Mouse (Mus musculus): Measurements from ENCODE around the gene Snrpa1. TPM values are rescaled to one million over a fixed set of nuclear protein-coding genes. Genes with fewer than 3 reads are reported as not detected.

Gene Snrpa1
- total RNA-seq, 2 experiments from 2014 or later, result 19.1 to 21.1 TPM

- intact Hi-C loops (cut with DNase I), result loop anchor here (5.0 kb wide), 2 partner anchors 72 to 87 kb away; no protein-coding TSS in a partner anchor
- DNase-seq, result peak; percentile 59 to 61
Measured at GRCm38 (mm10) chr7:66109855-66110635, 51.2 kb downstream of the Snrpa1 start.

GRCm38 (mm10) chr7:66110636-66111112 lies 51.9 kb downstream of the Snrpa1 start:
- no peak for DNase-seq
- intact Hi-C loops (cut with DNase I), result loop anchor here (5.0 kb wide), 1 partner anchor 72 kb away; no protein-coding TSS in a partner anchor

GRCm38 (mm10) chr7:66111211-66111610 lies 52.4 kb downstream of the Snrpa1 start:
- intact Hi-C loops (cut with DNase I), result loop anchor here (5.0 kb wide), 1 partner anchor 71 kb away; no protein-coding TSS in a partner anchor
- no peak for DNase-seq

- intact Hi-C loops (cut with DNase I), result loop anchor here (5.0 kb wide), 1 partner anchor 69 kb away; no protein-coding TSS in a partner anchor
- DNase-seq, result no peak
Measured at GRCm38 (mm10) chr7:66113561-66113960, 54.8 kb downstream of the Snrpa1 start.

GRCm38 (mm10) chr7:66115821-66116343 lies 57.1 kb downstream of the Snrpa1 start:
- intact Hi-C loops (cut with DNase I), result no loop called here
- DNase-seq, result no peak

GRCm38 (mm10) chr7:66116906-66117482 lies 58.2 kb downstream of the Snrpa1 start:
- intact Hi-C loops (cut with DNase I), result no loop called here
- DNase-seq, result no peak

GRCm38 (mm10) chr7:66118046-66118445 lies 59.2 kb downstream of the Snrpa1 start:
- DNase-seq, result no peak
- intact Hi-C loops (cut with DNase I), result no loop called here

- DNase-seq, result no peak
- intact Hi-C loops (cut with DNase I), result no loop called here
Measured at GRCm38 (mm10) chr7:66118796-66119195, 60.0 kb downstream of the Snrpa1 start.

- intact Hi-C loops (cut with DNase I), result no loop called here
- DNase-seq, result no peak
Measured at GRCm38 (mm10) chr7:66120139-66120538, 61.3 kb downstream of the Snrpa1 start.

- intact Hi-C loops (cut with DNase I), result no loop called here
- no peak for DNase-seq
Measured at GRCm38 (mm10) chr7:66120702-66121396, 62.0 kb downstream of the Snrpa1 start.

Other genes starting within 250 kb of the Snrpa1 start
- 10 to 100 TPM; 62.8 to 69.7 TPM for gene Pcsk6, start 197.3 kb upstream of the Snrpa1 start, total RNA-seq (2021)
- gene Gm45213, start 15.4 kb upstream of the Snrpa1 start, total RNA-seq (2021), result not detected
- 10 to 100 TPM; 28.4 to 29.6 TPM for gene Selenos, start 20.6 kb downstream of the Snrpa1 start, total RNA-seq (2021)
- gene Chsy1, start 50.5 kb downstream of the Snrpa1 start, total RNA-seq (2021), result 10 to 100 TPM; 20.2 to 21.5 TPM

All from heart, postnatal 14 days (tissue).